Mouse (Mus musculus) olfactory bulb, adult 2 months (tissue): ENCODE data around the gene Sdc3. TPM values are rescaled to one million over a fixed set of nuclear protein-coding genes. Genes with fewer than 3 reads are reported as not detected.

Source experiments
- H3K27ac ChIP-seq: fragments of 200-500 bp; 2 replicates; pipeline ENCODE4 v1.5.1; 2012; ENCODE audit warnings: low read depth, low read length; ENCODE audit not compliant: insufficient read depth
- H3K4me1 ChIP-seq: fragments of 200-500 bp; 2 replicates; pipeline ENCODE4 v1.6.1; 2012; ENCODE audit warnings: low read length; ENCODE audit not compliant: control insufficient read depth, insufficient read depth
- H3K4me3 ChIP-seq: fragments of 200-500 bp; 2 replicates; pipeline ENCODE4 v1.5.1; 2012; ENCODE audit warnings: mild to moderate bottlenecking, low read depth, low read length, moderate library complexity; ENCODE audit not compliant: insufficient read depth
- CTCF ChIP-seq: fragments of 200-500 bp; IDR thresholded peaks from 2 replicates; pipeline ENCODE4 v1.5.1; 2012; ENCODE audit warnings: low read depth, mild to moderate bottlenecking, low read length, moderate library complexity; ENCODE audit not compliant: insufficient read depth
- POLR2A ChIP-seq: fragments of 200-500 bp; IDR thresholded peaks from 2 replicates; pipeline ENCODE4 v1.6.1; 2012; ENCODE audit warnings: mild to moderate bottlenecking, low read depth, low read length, moderate library complexity; ENCODE audit not compliant: insufficient read depth
- WGBS: fragments of 180-500 bp; shearing (Covaris S2); methylation state at CpG from one replicate; pipeline ENCODE4 v1.1.7; 2018; 5-methylcytosine and 5-hydroxymethylcytosine counted together
- polyA plus RNA-seq: library from polyadenylated mRNA; stranded (reverse); fragments of >200 nt; gene quantifications from 2 replicates; pipeline ENCODE4 v1.2.4, GENCODE M21; 2012; ENCODE audit warnings: low replicate concordance; ENCODE audit not compliant: missing spikeins, insufficient read depth, insufficient read length

Sdc3 gene
- polyA plus RNA-seq, 1 experiment, result 81.4 TPM

DNA sequence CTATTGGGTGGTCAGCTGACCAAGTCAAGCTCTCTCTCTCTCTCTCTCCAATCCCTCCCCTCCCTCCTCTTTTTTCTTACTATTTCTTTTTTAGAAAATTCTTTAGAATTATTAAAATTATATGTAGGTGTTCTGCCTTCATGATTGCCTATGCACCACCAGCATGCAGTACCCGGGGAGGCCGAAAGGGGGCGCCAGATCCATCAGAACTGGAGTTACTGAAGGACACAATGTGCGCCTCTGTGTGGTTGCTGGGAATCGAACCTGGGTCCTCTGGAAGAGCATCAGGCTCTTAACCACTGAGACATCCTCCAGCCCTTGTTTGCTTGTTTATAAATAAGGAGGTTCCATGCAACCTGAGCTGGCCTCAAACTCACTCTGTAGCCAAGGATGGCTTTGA lies 81.1 kb downstream of the Sdc3 start:
- WGBS, result 84% methylated on average over 5 of the region's 5 CpGs
- H3K27ac ChIP-seq, result no peak overlapping the region
- TF ChIP-seq POLR2A (no peak), CTCF (no peak)
- no peak overlapping the region for H3K4me3 ChIP-seq
- peaks cover 9% of the 10 kb centered on the region for H3K4me1 ChIP-seq

DNA sequence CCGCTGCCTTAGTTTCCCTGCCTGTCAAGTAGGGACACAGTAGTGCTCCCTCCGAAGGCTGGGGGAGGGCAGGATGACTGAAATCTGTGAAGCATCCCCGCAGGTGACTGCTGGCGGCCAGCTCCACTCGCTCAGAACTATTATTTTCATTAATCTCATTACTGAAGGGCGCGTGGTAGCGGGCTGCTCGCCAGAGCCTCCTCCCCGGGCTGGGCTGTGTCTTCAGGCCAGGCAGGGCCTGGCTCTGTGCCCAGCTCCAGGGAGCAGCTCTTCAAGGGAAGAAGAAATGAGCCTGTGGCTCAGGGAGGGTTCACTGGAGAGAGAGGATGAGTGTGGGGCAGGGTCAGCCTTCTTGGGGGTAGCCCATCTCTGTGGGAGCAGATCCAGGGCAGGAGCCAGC lies 82.3 kb downstream of the Sdc3 start:
- TF ChIP-seq POLR2A (no peak), CTCF (no peak)
- Histone ChIP-seq H3K4me1 (peaks cover 10% of the 10 kb centered on the region), H3K27ac (no peak overlapping the region), H3K4me3 (no peak overlapping the region)
- 10% methylated on average over 10 of the region's 10 CpGs for WGBS

Other genes starting within 250 kb of the Sdc3 start
- gene Nkain1, start 218.4 kb upstream of the Sdc3 start, polyA plus RNA-seq, result not detected in 2 replicates
- gene Pum1, start 129.2 kb upstream of the Sdc3 start, polyA plus RNA-seq, result 276 TPM in 1 of 2 replicates, not detected in the other
- 435 TPM in 1 of 2 replicates, not detected in the other for gene Laptm5, start 120.6 kb downstream of the Sdc3 start, polyA plus RNA-seq
- gene Matn1, start 151.8 kb downstream of the Sdc3 start, polyA plus RNA-seq, result not detected in 2 replicates